Mouse (Mus musculus) neural tube, embryonic 15.5 days (tissue): ENCODE measurements around the gene Fgfr2. TPM values are rescaled to one million over a fixed set of nuclear protein-coding genes. Genes with fewer than 3 reads are reported as not detected.

Experiments used
- ATAC-seq: fragments of 200-750 bp; cut with Nextera tagmentation; 2 replicates; pipeline ENCODE4 v1.8.0; 2017; ENCODE audit warnings: mild to moderate bottlenecking, moderate TSS enrichment, moderate library complexity; ENCODE audit not compliant: low FRiP score
- H3K27ac ChIP-seq: fragments of 300-500 bp; sonication (generic); replicated peaks from 2 replicates; pipeline ENCODE4 v1.5.1; 2015; ENCODE audit warnings: mild to moderate bottlenecking, inconsistent platforms
- H3K27me3 ChIP-seq: fragments of 300-500 bp; sonication (generic); replicated peaks from 2 replicates; pipeline ENCODE4 v1.6.1; 2015; ENCODE audit warnings: inconsistent platforms
- H3K36me3 ChIP-seq: fragments of 300-500 bp; sonication (generic); 2 replicates; pipeline ENCODE4 v1.6.1; 2015; ENCODE audit warnings: inconsistent platforms
- H3K4me1 ChIP-seq: fragments of 300-500 bp; sonication (generic); 2 replicates; pipeline ENCODE4 v1.6.1; 2015; ENCODE audit warnings: inconsistent platforms
- H3K4me2 ChIP-seq: fragments of 300-500 bp; sonication (generic); 2 replicates; pipeline ENCODE4 v1.6.1; 2015; ENCODE audit warnings: inconsistent platforms, mild to moderate bottlenecking, moderate library complexity
- H3K4me3 ChIP-seq: fragments of 300-500 bp; sonication (generic); replicated peaks from 2 replicates; pipeline ENCODE4 v1.5.1; 2015; ENCODE audit warnings: mild to moderate bottlenecking, inconsistent platforms
- H3K9ac ChIP-seq: fragments of 300-500 bp; sonication (generic); replicated peaks from 2 replicates; pipeline ENCODE4 v1.6.1; 2015; ENCODE audit warnings: mild to moderate bottlenecking, inconsistent platforms
- H3K9me3 ChIP-seq: fragments of 300-500 bp; sonication (generic); replicated peaks from 2 replicates; pipeline ENCODE4 v1.6.1; 2016; ENCODE audit warnings: inconsistent platforms
- WGBS: fragments of 180-500 bp; shearing (Covaris S2); methylation state at CpG from one replicate; pipeline ENCODE4 v1.1.7; 2015; ENCODE audit warnings: mixed read lengths; 5-methylcytosine and 5-hydroxymethylcytosine counted together
- polyA plus RNA-seq: library from polyadenylated mRNA; unstranded; fragments of >200 nt; fragmentation: Nextera tagmentation; extraction: Ambion mirVana; gene quantifications from 2 replicates; pipeline ENCODE4 v1.2.1, GENCODE M21; 2015

Fgfr2 gene
- polyA plus RNA-seq, 1 experiment from 2014 or later: 21.2 TPM

DNA sequence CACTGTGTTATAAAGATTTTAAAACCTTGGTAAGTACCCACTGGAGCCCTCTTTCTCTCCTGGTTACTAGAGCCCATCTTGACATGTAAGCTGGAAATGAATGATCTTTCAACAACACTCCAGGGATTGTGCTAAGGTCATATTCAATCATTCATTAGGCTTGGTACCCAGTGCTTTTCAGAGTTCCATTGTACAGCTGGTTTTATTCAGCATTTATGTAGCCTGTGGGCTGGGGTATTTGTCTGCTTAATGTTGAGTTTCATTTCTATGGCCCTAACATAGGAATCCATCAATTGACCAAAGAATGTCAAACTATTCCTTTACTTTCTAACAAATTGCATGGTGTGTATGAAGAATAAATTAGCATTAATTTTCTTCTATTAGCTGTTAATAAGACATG lies 299.3 kb downstream of the Fgfr2 start:
- Histone ChIP-seq H3K9me3 (no peaks in the 10 kb centered on the region), H3K4me1 (no peaks in the 10 kb centered on the region), H3K27ac (no peak overlapping the region), H3K36me3 (peaks cover 22% of the 10 kb centered on the region), H3K27me3 (no peaks in the 10 kb centered on the region), H3K4me3 (no peak overlapping the region), H3K4me2 (no peak overlapping the region), H3K9ac (no peak overlapping the region)
- ATAC-seq: no peak

DNA sequence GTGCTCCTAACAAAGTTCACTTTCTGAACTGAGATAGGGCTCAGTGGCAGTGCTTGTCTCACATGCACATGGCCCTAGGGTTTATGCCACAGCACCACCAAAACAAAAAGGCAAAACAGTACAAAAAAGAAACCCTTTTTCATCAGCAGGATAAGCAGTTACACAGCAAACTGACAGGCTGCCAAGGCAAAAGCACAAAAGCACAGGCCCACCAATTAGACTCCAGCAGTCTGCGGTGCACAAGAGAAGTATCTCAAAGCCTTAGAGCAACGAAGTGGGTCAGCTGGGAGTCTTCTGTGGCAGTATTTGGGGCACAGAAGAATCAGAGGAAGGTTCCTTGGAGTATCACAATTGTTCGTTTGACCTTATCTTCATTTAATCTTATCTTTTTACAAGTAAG lies 302.5 kb downstream of the Fgfr2 start:
- no peak overlapping the region for H3K27ac ChIP-seq
- H3K4me2 ChIP-seq: no peak overlapping the region
- no peak overlapping the region for H3K4me3 ChIP-seq
- H3K4me1 ChIP-seq: no peaks in the 10 kb centered on the region
- H3K9me3 ChIP-seq: no peaks in the 10 kb centered on the region
- no peak for ATAC-seq
- H3K27me3 ChIP-seq: no peaks in the 10 kb centered on the region; the same call in 1 of the 2 replicates
- H3K9ac ChIP-seq: no peak overlapping the region
- peaks cover 4% of the 10 kb centered on the region for H3K36me3 ChIP-seq
- 70% methylated on average over 3 of the region's 3 CpGs for WGBS

- peaks cover 15% of the 10 kb centered on the region for H3K4me1 ChIP-seq
- no peak for ATAC-seq
- 56% methylated on average over 6 of the region's 6 CpGs for WGBS
Observed at GRCm38 (mm10) chr7:132817056-132817455, 306.1 kb downstream of the Fgfr2 start.

GRCm38 (mm10) chr7:132816528-132816927 lies 306.6 kb downstream of the Fgfr2 start:
- 53% methylated on average over 2 of the region's 2 CpGs for WGBS
- ATAC-seq: no peak
- H3K4me1 ChIP-seq: peaks cover 21% of the 10 kb centered on the region
- no peaks in the 10 kb centered on the region for H3K36me3 ChIP-seq
- H3K4me3 ChIP-seq: no peak overlapping the region
- no peak overlapping the region for H3K27ac ChIP-seq
- no peak overlapping the region for H3K9ac ChIP-seq
- H3K27me3 ChIP-seq: no peaks in the 10 kb centered on the region; the same call in 1 of the 2 replicates
- no peaks in the 10 kb centered on the region for H3K9me3 ChIP-seq
- H3K4me2 ChIP-seq: no peak overlapping the region

More at GRCm38 (mm10) chr7:132817056-132817455, 306.1 kb downstream of the Fgfr2 start:
- no peak overlapping the region for H3K4me2 ChIP-seq
- H3K4me3 ChIP-seq: no peak overlapping the region
- no peaks in the 10 kb centered on the region for H3K36me3 ChIP-seq
- H3K27ac ChIP-seq: no peak overlapping the region
- H3K9ac ChIP-seq: no peak overlapping the region
- no peaks in the 10 kb centered on the region for H3K9me3 ChIP-seq
- H3K27me3 ChIP-seq: no peaks in the 10 kb centered on the region; the same call in 1 of the 2 replicates

DNA sequence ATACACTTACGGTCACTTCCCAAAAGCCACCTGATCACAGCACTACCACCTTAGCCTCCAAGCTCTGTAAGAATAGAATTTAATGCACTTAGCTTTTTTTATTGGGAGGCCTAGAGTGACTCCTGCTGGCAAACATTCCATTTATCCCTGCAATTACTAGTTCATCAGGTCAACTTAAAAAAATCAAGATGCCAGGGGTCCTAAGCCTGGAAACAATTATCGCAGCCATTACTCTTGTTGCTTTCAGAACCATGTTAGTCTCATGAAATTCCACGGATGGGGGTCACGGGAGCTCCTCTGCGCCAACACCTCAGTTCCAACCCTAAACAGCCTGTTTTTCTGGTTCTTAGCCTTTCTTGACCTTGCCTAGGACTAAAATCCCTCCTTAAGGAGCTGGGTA lies 308.1 kb downstream of the Fgfr2 start:
- Histone ChIP-seq H3K36me3 (no peaks in the 10 kb centered on the region), H3K27me3 (no peaks in the 10 kb centered on the region; the same call in 1 of the 2 replicates), H3K4me2 (no peak overlapping the region), H3K4me1 (peaks cover 35% of the 10 kb centered on the region), H3K4me3 (no peak overlapping the region), H3K27ac (no peak overlapping the region), H3K9me3 (no peaks in the 10 kb centered on the region), H3K9ac (no peak overlapping the region)
- no peak for ATAC-seq
- WGBS: 72% methylated on average over 5 of the region's 5 CpGs

DNA sequence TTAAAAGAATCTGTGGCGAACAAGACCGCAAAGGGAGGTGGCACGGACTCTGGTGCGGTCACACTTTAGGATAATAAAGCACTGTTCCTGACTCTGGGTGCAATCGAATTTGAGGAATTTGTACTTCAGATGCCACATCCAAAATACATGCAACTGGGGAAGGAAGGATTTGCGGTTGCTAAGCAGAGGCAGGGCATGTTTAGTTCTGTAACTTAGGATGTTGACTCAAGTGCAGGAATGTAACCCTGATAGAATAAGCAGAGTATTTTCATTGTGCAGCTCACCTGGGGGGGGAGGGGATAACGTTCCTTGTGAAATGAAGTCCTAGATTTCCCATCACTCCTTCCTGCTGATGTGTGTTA lies 309.1 kb downstream of the Fgfr2 start:
- Histone ChIP-seq H3K9ac (peak overlapping the region; percentile 70), H3K4me2 (peak overlapping the region; percentile 89), H3K4me3 (peak overlapping the region; percentile 74), H3K4me1 (peaks cover 45% of the 10 kb centered on the region), H3K27me3 (no peaks in the 10 kb centered on the region; the same call in 1 of the 2 replicates), H3K27ac (peak overlapping the region; percentile 86), H3K36me3 (no peaks in the 10 kb centered on the region), H3K9me3 (no peaks in the 10 kb centered on the region)
- 1% methylated on average over 7 of the region's 7 CpGs for WGBS
- ATAC-seq: peak; percentile 7; the same call in 1 of the 2 replicates

GRCm38 (mm10) chr7:132813416-132814088 lies 309.6 kb downstream of the Fgfr2 start, which contains the start of gene Fam53b:
Fam53b (minus strand) TSS chr7:132813886.
- H3K9me3 ChIP-seq: no peaks in the 10 kb centered on the region
- under 1% methylated on average over 80 of the region's 85 CpGs for WGBS
- H3K9ac ChIP-seq: peak within 1 kb of the TSS; percentile 70
- H3K4me3 ChIP-seq: peak within 1 kb of the TSS; percentile 74
- no peaks in the 10 kb centered on the region for H3K36me3 ChIP-seq
- peak within 1 kb of the TSS; percentile 86 for H3K27ac ChIP-seq
- H3K4me2 ChIP-seq: peak within 1 kb of the TSS; percentile 89
- H3K4me1 ChIP-seq: peaks cover 50% of the 10 kb centered on the region
- H3K27me3 ChIP-seq: no peaks in the 10 kb centered on the region; the same call in 1 of the 2 replicates
- peak; percentile 77 for ATAC-seq

DNA sequence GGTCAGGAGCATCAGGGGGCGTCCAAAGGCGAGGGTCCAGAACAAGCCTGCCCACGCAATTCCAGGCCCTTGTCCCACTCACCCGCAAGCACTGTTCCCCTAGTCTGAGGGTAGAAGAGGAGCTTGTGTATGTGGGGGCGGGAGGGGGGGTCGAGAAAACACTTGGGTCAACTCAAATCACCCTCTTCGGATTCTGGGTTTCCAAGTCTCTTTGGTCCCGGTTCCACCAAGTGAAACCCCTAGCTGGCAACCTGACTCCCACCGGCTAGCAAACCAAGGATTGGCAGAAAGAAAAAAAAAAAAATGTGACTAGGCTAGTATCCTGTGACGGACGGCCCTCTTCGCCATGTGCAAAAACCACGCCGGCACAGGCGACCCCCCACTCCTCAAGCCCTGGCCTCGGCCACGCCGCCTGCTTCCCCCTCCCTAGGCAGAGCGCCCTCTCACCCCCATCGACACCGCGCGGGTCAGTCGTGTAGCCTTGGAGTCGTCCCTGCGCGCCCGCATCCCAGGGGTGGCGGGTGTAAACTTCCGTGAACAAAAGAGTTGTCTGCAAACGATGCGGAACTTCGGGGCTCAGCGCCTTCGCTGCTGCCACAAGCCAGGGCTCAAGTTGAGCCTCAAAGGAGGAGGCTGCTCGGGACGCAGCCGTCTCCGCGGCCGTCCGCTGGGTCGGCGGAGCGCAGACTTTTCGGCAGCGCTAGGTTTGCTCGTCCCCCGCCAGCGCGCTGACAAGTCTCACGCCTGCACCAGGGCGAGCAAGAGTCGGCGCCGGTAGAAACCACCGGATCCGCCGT lies 310.3 kb downstream of the Fgfr2 start:
- H3K27ac ChIP-seq: peak overlapping the region; percentile 86
- H3K4me3 ChIP-seq: peak overlapping the region; percentile 74
- no peaks in the 10 kb centered on the region; the same call in 1 of the 2 replicates for H3K27me3 ChIP-seq
- no peaks in the 10 kb centered on the region for H3K36me3 ChIP-seq
- no peaks in the 10 kb centered on the region for H3K9me3 ChIP-seq
- H3K4me2 ChIP-seq: peak overlapping the region; percentile 89
- H3K4me1 ChIP-seq: peaks cover 58% of the 10 kb centered on the region
- under 1% methylated on average over 58 of the region's 59 CpGs for WGBS
- peak overlapping the region; percentile 70 for H3K9ac ChIP-seq
- ATAC-seq: peak; percentile 40

DNA sequence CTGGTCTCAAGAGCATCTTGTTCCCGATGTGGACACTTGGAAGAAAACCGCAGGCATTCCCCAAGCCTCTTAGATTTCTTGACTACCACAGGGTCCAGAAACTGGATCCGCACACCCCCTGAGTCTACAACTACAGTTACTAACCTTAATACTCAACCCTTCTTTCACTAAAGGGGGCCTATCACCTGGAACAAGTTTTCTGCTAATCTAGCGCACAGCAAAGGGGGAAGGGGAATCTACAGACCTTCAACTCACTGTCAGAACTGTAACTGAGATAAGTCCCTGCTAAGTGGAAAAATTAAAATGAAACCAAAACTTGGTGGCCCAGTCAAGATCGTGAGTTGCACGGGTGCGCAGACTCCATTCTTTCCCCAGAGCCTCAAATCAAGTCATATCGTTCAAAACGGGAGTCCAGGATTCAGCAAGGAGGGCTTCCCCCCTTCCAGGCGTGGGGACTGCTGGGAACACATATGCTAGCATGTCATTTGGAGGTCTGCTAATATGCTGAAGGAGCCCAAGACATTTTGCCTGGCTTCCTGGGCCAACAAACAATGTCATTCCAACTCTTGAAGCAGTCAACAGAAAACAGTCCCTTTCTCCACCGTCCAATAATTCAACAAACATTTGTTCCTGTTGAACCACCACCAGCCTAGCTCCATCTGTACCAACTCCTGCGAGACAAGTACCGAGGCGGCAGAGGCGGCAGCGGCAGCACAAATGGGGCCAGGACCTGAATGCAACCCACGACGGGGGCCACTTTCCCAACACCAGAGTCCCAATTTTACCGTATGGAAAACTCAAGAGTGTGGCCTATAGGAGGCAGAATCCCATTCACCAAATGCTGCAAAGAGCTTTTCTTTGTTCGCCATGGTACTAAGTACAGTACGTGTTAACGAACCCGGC lies 311.2 kb downstream of the Fgfr2 start:
- ATAC-seq: no peak
- peaks cover 66% of the 10 kb centered on the region for H3K4me1 ChIP-seq
- no peaks in the 10 kb centered on the region for H3K9me3 ChIP-seq

GRCm38 (mm10) chr7:132810879-132811278 lies 312.3 kb downstream of the Fgfr2 start:
- no peak for ATAC-seq
- Histone ChIP-seq H3K27ac (peak overlapping the region; percentile 61; the same call in 1 of the 2 replicates), H3K9me3 (no peaks in the 10 kb centered on the region), H3K4me2 (peak overlapping the region; percentile 89), H3K4me1 (peaks cover 76% of the 10 kb centered on the region), H3K4me3 (no peak overlapping the region), H3K9ac (no peak overlapping the region), H3K27me3 (no peaks in the 10 kb centered on the region), H3K36me3 (no peaks in the 10 kb centered on the region)
- WGBS: 53% methylated on average over 1 of the region's 1 CpGs

More for the DNA sequence above, 311.2 kb downstream of the Fgfr2 start:
- peak overlapping the region; percentile 74 for H3K4me3 ChIP-seq
- WGBS: 10% methylated on average over 23 of the region's 23 CpGs
- H3K9ac ChIP-seq: peak overlapping the region; percentile 70
- peak overlapping the region; percentile 86 for H3K27ac ChIP-seq
- no peaks in the 10 kb centered on the region for H3K36me3 ChIP-seq
- peak overlapping the region; percentile 89 for H3K4me2 ChIP-seq
- no peaks in the 10 kb centered on the region; the same call in 1 of the 2 replicates for H3K27me3 ChIP-seq

DNA sequence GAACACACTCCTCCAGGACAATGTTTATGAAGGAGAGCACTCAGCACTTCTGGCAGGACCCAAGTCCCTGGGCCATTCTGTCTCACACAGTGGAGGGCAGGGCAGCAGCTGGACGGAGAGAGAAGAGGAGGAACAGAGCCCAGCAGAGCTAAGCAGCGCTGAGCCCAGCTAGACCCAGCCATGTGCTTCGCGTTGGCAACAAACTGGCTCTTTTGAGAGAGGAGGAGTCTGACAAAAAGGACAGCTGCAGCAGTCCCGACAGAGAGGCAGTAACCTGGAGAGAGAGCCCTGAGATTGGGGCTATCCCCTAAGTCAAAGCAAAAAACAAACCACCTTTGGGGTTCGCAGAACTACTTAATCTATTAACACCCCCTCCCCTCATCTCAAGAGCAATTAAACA lies 312.8 kb downstream of the Fgfr2 start:
- 11% methylated on average over 6 of the region's 6 CpGs for WGBS
- H3K4me2 ChIP-seq: peak overlapping the region; percentile 89
- H3K9me3 ChIP-seq: no peaks in the 10 kb centered on the region
- H3K27ac ChIP-seq: peak overlapping the region; percentile 61
- no peak overlapping the region for H3K9ac ChIP-seq
- no peaks in the 10 kb centered on the region for H3K36me3 ChIP-seq
- ATAC-seq: no peak
- H3K4me1 ChIP-seq: peaks cover 81% of the 10 kb centered on the region
- H3K4me3 ChIP-seq: no peak overlapping the region
- no peaks in the 10 kb centered on the region for H3K27me3 ChIP-seq
